Mouse (Mus musculus) effector memory CD4-positive, alpha-beta T cell, adult 7 months (primary cell): ENCODE data around the gene Hddc2. TPM values are rescaled to one million over a fixed set of nuclear protein-coding genes. Genes with fewer than 3 reads are reported as not detected.

Experiments used
- polyA plus RNA-seq: library from polyadenylated mRNA; unstranded; fragments of 100-300 nt; shearing (Covaris generic); gene quantifications from one replicate; pipeline ENCODE4 v1.2.1, GENCODE M21; 2017

Gene Hddc2
- polyA plus RNA-seq: 33.4 TPM

GRCm38 (mm10) chr10:31312865-31313848, at the start of gene Hddc2:
Hddc2 (plus strand) TSS chr10:31313383.

Other genes starting within 250 kb of the Hddc2 start
- gene Tpd52l1, start 132.6 kb downstream of the Hddc2 start, polyA plus RNA-seq: not detected